Comparison of ENCODE assay signal across 10 mouse cellular contexts in genomic region chr15:78571554-78572269, GRCm38 (mm10). TPM values are rescaled to one million over a fixed set of nuclear protein-coding genes. Genes with fewer than 3 reads are reported as not detected.
DNase-seq lines count a peak whose midpoint lies in the region; ATAC-seq lines count a peak whose summit lies in the region.
"Had no signal": no experiment of that assay in that cellular context is flagged by ENCODE, and none has a peak within 500 bp of the region (broad histone marks: within the 10 kb centered on the region; RNA-seq: fewer than 3 reads in every experiment).

No protein-coding gene starts in this region.

- 14% methylated on average over 16 of the region's 16 CpGs for WGBS in heart, embryonic 13.5 days
- WGBS in midbrain, embryonic 15.5 days = 71% methylated on average over 16 of the region's 16 CpGs

- DNase-seq in embryo, embryonic 10 days (ENCODE audit: low spot score) = peak; percentile 24
- no peak for DNase-seq in embryo, embryonic 9.5 days (ENCODE audit: extremely low spot score)
- peak; percentile 35 for DNase-seq in lung, postnatal 10 days
- DNase-seq in thymus, adult 18-20 months = peak; percentile 78 to 89
- DNase-seq in retina, postnatal 1 day = no peak
- no peak for DNase-seq in gastrocnemius, postnatal 25 days

- no peaks in the 10 kb centered on the region for H3K9me3 ChIP-seq in heart, embryonic 13.5 days
- no peaks in the 10 kb centered on the region for H3K9me3 ChIP-seq in midbrain, embryonic 15.5 days

- H3K27me3 ChIP-seq in heart, embryonic 13.5 days (replicated peaks) = 0 out of 2 replicates have a peak, but pooled peaks cover 5% of the 10 kb centered on the region
- no peaks in the 10 kb centered on the region for H3K27me3 ChIP-seq in midbrain, embryonic 15.5 days (replicated peaks)

- ATAC-seq in heart, embryonic 13.5 days (ENCODE audit: extremely low read depth, insufficient number of reproducible peaks, low FRiP score, low TSS enrichment) = no peak
- no peak for ATAC-seq in midbrain, embryonic 15.5 days (replicated peaks)

- peak overlapping the region; percentile 58 for H3K27ac ChIP-seq in heart, embryonic 13.5 days (replicated peaks)
- H3K27ac ChIP-seq in midbrain, embryonic 15.5 days = no peak overlapping the region

- no peaks in the 10 kb centered on the region for H3K36me3 ChIP-seq in heart, embryonic 13.5 days
- H3K36me3 ChIP-seq in midbrain, embryonic 15.5 days (replicated peaks) = no peaks in the 10 kb centered on the region

- peak overlapping the region; percentile 47 for H3K4me2 ChIP-seq in heart, embryonic 13.5 days
- H3K4me2 ChIP-seq in midbrain, embryonic 15.5 days = no peak overlapping the region

- peak overlapping the region; percentile 11; the same call in 1 of the 2 replicates for H3K4me3 ChIP-seq in heart, embryonic 13.5 days
- no peak overlapping the region for H3K4me3 ChIP-seq in midbrain, embryonic 15.5 days
- H3K4me3 ChIP-seq: myocyte had no signal

- peak overlapping the region; percentile 41 for H3K9ac ChIP-seq in heart, embryonic 13.5 days
- no peak overlapping the region for H3K9ac ChIP-seq in midbrain, embryonic 15.5 days

- H3K4me1 ChIP-seq in heart, embryonic 13.5 days = peaks cover 19% of the 10 kb centered on the region
- no peaks in the 10 kb centered on the region for H3K4me1 ChIP-seq in midbrain, embryonic 15.5 days

RNA-seq across cellular contexts. Expression of gene Rac2, which starts 0.9 kb away (rescaled TPM):
- 7.6 and 8.9 TPM in 2 replicates for polyA plus RNA-seq in heart, embryonic 13.5 days (2015; fragmentation: Nextera tagmentation; extraction: Ambion mirVana)
- polyA plus RNA-seq in midbrain, embryonic 15.5 days (2015; fragmentation: Nextera tagmentation; extraction: Ambion mirVana) = 7.4 and 8.4 TPM in 2 replicates
- total RNA-seq in gastrocnemius, postnatal 25 days (2021) = 1 to 10 TPM in 1 of 2 experiments, under 1 TPM in 1; 0.43 to 3.4 TPM
- polyA plus RNA-seq: C2C12, myocyte had no signal

RNA-seq across cellular contexts. Expression of gene Cyth4, which starts 25.1 kb away (rescaled TPM):
- polyA plus RNA-seq in heart, embryonic 13.5 days (2015; fragmentation: Nextera tagmentation; extraction: Ambion mirVana) = 5.0 and 5.2 TPM in 2 replicates
- polyA plus RNA-seq in midbrain, embryonic 15.5 days (2015; fragmentation: Nextera tagmentation; extraction: Ambion mirVana) = 5.6 and 6.4 TPM in 2 replicates
- total RNA-seq in gastrocnemius, postnatal 25 days (2021) = 1 to 10 TPM; 2.4 to 2.8 TPM

RNA-seq across cellular contexts. Expression of gene Sstr3, which starts 27.2 kb away (rescaled TPM):
- polyA plus RNA-seq in heart, embryonic 13.5 days (2015; fragmentation: Nextera tagmentation; extraction: Ambion mirVana) = 0.09 TPM in 1 of 2 replicates, not detected in the other
- polyA plus RNA-seq in midbrain, embryonic 15.5 days (2015; fragmentation: Nextera tagmentation; extraction: Ambion mirVana) = 0.31 and 0.56 TPM in 2 replicates
- total RNA-seq in gastrocnemius, postnatal 25 days (2021) = not detected
- polyA plus RNA-seq: C2C12, myocyte had no signal

RNA-seq across cellular contexts. Expression of gene C1qtnf6, which starts 40.5 kb away (rescaled TPM):
- 28.7 and 31.8 TPM in 2 replicates for polyA plus RNA-seq in heart, embryonic 13.5 days (2015; fragmentation: Nextera tagmentation; extraction: Ambion mirVana)
- 6.6 and 7.5 TPM in 2 replicates for polyA plus RNA-seq in midbrain, embryonic 15.5 days (2015; fragmentation: Nextera tagmentation; extraction: Ambion mirVana)
- 10 to 100 TPM; 16.4 to 16.8 TPM for total RNA-seq in gastrocnemius, postnatal 25 days (2021)

Comparison
In these comparisons a context has a peak if more than half of its experiments do, and no peak if none do; other contexts are left out.
1. DNase-seq: peak in embryo, embryonic 10 days (single experiment), lung, postnatal 10 days (single experiment) and thymus, adult 18-20 months (2 of 2); none in embryo, embryonic 9.5 days (single experiment), retina, postnatal 1 day (single experiment) and gastrocnemius, postnatal 25 days (single experiment).